Mouse (Mus musculus) urinary bladder, postnatal 14 days (tissue): ENCODE results near the gene Myadm.
"Not testable (repeated sequence)": the region's sequence is repeated elsewhere in the genome, so short reads cannot be mapped to it uniquely, and the experiment has no call there.

ENCODE experiments used
- DNase-seq: peaks from one replicate; pipeline ENCODE4 v3.0.0; 2021; ENCODE audit warnings: low spot score

The Myadm gene

DNA sequence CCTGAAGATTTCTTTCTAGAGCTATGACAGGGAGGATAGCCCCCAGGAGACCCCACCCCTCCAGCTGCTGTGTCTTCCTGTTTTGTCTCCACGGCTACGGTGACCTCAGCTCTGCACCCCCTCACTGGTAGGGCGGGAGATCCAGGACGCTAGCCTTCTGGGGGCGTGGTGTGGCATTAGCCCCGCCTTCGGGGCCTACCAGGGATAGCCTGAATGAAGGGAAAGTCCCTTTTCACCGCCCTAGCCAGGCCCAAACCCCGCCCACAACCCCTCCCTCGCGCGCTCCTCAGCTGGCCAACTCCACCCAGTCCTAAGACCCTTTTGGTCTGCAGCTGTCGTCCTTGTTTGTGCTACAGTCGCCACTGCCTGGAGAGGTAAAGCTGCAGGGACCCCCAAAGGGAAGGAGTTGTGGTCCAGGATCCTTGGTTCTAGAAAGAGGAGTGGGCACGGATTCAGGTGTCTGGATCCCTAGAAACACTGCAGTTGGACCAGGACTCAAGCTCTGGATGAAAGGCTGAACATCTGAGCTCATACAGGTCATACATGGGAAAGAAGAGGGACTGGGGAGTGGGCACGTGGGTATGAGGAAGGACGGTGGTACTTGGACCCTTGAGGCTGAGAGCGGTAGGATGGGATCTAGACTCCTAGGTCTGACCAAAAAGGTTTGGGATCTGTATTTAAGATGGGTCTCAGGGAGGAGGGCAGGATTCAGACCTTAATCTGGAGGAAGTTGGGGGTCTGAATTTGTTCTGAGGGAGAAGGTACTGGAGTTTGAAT is 1.6 kb downstream of the Myadm start:
- peak; percentile 97 for DNase-seq

DNA sequence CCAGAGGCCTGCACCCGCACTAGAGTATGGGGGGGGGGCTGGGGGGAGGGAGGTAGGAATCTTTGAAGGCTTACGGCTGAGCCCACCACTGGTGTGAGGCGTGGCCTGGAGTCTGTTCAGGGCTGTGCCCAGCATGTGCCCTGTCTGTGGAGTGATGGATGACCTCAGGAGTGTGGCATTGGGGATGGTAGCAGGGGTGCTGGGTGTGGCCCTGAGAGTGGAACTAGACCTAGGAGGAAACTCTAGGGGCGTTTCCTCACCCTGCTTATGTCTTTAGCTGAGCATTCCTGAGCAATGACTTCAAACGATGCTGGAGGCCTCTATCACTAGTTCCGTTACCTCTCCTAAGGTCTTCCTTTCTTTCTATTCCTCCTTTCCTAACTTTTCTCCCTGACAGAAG is 2.3 kb downstream of the Myadm start:
- DNase-seq = peak; percentile 34

DNA sequence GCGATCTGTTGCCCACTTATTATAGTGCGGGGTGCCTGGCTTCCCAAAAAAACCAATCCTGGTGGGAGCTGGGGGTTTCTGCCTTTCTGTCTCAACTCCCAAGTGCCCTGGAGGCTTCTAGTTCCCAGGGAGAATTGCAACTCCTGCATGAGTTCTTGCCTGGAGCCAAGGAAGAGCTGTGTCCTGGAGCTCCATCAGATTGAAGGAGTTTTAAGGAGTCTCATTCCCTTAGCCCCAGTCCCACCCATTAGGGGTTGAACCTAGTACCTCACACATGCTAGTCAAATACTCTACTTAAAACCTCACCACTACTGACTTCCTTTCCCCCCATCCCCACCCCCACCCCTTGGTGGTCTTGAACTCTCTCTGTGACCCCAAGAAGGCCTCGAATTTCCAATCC is 2.9 kb downstream of the Myadm start:
- no peak for DNase-seq

DNA sequence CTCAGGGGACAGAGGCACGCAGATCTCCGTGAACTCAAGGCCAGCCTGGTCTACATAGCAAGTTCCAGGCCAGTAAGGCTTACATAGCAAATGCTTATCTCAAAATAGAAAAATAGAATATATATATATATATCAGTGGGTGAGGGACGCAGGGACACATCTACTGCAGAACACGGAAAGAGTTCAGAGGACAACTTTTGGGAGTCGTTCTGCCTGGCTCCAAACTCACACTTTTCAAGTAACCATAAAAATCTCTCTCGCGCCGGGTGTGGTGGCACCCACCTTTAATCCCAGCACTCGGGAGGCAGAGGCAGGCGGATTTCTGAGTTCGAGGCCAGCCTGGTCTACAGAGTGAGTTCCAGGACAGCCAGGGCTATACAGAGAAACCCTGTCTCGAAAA is 3.4 kb downstream of the Myadm start:
- not testable (repeated sequence) for DNase-seq

DNA sequence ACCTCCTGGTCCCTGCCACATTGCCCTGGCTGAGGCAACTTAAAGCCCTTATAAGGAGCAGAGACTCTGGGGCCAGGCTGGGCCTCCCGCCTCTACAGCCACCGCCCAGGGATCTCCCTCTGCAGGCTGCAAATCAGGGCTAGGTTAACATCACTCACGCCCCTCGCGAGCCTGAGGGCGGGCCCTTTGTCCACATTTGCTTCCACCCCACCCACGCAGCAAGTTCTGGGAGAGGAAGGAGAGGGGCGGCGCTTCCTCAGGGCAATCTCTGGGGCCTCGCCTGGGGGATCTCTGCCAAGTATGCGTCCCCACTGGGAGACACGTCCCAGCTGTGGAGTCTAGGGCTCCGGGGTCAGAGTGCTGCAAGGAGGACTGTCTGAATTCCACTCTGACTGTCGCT is 3.9 kb downstream of the Myadm start:
- DNase-seq = peak; percentile 95

DNA sequence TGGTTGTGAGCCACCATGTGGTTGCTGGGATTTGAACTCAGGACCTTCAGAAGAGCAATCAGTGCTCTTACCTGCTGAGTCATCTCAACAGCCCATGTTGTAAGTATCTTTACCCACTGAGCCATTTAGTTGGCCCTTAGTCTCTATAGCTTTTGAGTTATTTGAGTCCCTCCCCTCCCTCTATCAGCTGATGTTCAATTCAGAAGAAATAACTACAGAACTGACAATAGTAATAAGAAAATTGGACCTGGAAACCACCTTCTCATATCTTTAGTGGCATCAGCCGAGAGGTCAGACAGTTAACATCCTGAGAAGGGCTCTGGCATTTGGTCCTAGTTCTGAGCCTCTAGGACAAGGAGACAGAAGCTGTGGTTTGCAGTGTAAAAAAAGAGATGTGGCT is 5.9 kb downstream of the Myadm start:
- DNase-seq = no peak

DNA sequence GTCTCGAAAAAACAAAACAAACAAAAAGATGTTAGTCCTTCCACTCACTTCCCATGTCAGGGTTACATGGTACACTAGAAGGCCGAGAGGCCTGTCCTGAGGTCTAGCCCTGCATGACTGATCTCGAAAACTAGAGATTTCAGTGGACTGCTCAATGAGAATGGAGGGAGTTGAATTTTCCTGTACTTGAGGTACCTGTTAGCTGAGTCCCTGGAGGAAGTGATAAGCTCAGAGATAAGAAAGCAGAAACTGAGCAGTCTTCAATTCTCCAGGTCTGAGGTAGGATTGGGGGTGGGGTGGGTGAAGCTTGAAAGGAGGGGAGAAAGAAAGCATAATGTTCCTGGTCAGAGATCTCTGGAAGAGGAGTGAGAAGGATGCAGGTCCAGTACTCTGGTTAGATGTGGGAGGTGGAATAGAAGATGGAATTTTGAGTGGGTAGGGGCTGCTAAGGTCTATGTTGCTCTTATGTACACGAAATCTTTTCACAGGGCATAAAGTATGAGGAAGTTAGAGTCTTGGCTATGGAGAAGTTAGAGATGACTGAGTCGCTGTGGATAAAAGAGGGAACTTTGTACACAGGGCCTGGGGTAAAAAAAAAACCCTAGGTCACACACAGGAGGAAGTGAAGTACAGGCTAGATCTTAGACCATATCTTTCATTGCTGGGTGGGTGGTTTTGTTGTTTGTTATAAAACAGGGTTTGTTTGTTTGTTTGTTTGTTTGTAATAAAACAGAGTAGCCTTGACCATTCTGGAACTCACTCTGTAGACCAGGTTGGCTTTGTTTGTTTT is 6.6 kb downstream of the Myadm start:
- no peak for DNase-seq

DNA sequence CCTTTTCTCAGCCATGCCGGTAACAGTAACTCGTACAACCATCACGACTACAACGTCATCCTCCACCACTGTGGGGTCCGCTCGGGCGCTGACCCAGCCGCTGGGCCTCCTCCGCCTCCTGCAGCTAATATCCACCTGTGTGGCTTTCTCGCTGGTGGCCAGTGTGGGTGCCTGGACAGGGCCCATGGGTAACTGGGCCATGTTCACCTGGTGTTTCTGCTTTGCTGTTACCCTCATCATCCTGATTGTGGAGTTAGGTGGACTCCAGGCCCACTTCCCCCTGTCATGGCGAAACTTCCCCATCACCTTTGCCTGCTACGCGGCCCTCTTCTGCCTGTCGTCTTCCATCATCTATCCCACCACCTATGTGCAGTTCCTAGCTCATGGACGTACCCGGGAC is 7.8 kb downstream of the Myadm start:
- DNase-seq = no peak

DNA sequence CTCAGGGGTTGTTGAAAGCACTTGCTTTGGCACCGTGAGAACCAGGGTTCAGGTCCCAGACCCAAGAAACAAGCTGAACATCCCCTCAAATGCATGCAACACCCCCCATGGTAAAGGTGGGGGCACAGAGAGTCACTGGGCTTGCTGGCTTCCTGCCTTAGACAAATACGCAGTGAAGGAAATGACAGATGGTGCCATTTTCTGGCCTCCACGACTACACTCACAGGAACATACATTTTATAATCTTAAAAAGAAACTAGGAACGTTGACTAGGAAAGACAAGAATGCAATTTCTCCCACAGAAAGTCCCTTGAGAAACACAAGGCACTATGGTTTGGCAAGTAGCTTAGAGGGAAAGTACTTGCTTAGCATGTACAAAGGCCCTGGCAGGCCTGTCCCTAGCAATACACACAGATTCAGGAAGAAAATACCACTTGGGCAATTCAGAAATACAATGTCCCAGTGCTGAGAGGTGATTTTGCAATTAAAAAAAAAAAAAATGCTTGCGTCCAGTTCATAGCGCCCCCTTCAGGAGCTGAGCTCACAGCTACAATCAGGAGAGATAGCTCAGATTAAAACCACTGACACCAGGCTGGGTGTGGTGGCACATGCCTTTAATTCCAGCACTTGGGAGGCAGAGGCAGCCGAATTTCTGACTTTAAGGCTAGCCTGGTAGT is 11.2 kb downstream of the Myadm start:
- no peak for DNase-seq

DNA sequence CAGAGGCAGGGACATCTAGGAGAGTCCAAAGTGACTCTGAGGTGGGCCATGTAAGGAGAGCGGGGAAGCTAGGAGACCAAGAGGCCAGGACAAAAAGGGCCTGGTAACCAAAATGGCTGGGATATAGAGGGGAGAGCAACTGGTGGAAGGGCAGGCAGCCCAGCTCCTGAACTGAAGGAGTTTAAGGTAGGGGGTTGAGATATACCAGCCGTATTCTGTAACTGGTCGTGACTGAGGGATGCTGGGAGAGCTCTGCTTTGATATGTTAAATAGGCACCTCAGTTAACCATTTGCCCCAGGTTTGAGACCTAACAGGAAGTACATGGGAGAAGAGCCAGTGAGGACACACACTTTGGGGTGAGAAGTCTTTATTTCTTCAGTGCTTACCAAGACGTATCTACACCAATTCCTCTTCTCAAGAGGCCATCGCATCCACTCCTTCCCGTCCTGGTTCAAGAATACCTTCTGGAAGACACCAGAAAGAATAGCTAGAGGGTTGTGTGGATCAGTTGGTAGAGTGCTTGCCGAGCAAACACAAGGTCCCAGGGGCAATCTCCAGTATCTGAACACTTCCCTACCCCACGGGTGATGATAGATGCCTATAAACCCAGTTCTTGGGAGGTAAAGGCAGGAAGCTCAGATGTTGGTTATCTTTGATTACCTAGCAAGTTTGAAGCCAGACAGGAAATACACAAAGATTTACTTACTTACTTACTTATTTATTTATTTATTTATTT is 12.2 kb downstream of the Myadm start:
- no peak for DNase-seq

DNA sequence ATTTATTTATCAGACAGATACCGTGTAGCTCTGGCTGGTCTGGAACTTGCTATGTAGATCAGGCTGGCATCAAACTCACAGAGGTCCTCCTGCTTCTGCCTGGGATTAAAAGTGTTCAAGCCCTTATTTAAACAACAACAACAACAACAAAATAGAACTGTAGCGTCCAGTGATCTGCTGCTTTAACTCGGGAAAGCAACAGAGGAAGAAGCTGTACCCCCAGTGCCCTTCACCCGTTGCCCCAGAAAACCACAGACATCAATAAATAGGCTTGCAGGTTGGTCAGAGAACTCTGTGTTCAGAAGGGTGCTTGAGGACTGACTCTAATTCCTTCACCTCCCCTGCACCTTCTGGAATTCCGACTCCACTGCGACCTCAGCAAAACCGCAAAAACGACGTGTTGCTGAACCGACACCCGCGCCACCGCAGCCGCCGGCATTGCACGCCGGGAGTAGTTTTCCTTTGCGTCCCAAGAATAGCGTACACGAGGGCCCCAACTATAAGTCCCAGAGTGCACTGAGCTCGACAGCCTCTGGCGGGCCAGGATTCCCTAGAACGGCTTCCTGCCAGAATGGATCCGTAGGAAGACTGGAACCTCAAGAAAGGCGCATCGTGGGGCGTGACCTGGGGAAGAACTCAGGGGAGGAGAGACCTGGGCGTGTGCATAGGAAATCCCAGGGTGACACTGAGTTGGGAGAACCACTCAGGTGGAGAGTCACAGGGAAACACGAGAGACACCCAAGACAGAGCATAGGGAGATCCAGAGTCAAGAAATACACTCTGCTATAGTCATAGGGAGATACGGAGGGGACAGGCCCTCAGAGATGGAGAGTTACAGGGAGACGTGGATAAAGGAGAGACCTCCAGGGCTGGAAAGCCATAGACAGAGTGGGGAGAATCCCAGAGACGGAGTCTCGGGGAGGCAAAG is 13.0 kb downstream of the Myadm start:
- peak; percentile 34 for DNase-seq

DNA sequence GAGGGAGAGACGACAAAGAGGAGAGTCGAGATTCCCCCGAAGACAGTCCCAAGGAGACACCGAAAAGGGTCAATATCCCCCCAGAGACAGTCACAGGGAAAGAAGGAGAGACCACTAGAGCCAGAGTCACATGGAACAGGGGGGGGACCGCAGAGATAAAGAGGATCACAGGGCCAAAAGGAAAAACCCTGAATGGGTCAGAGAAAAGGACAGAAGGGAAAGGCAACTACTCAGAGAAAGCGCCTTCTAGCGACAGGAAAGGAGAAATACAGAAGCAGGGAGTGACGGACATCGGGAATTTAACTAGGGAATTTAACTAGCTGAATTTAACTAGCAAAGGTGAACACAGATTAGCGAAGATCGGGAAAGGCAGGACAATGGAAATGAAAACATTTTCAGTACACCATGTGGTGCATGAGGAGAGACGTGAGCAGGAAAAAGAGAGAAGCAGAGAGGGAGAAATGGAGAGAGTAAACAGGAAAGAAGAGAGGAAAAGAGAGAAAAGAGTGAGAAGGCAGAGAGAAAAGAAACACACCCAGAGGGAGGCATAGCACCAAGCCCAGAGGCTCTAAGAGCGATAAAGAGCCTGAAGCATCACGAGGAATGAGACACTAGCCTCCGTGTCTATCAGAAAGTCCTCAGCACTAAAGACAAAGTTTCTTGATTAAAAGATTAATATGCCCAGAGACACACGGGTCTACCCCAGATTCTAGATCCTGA is 13.8 kb downstream of the Myadm start:
- DNase-seq = no peak

DNA sequence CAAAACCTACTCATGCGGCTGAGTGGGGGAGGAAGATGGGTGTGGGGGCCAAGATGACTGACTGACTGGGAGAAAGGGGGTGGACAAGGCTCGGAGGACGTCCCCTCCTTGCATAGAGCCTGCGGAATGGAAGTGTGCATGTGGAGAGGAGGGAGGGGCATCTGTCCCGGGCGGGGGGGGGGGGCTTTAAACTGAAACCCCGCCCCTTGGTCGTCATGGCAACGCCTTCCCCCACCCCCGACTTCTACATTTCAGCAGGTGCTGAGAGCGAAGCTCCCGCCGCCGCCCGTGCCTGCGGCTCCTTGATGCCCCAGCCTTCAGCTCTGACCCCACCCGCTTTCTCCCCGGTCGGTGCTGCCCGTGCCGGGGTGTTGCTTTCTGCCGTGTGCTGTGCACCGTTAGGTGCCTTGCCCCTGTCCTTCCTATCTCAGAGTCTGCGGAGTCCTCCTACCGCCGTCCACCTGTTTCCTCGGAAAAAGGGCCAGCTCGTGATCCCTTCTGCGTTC is 14.4 kb downstream of the Myadm start:
- DNase-seq = peak; percentile 23

DNA sequence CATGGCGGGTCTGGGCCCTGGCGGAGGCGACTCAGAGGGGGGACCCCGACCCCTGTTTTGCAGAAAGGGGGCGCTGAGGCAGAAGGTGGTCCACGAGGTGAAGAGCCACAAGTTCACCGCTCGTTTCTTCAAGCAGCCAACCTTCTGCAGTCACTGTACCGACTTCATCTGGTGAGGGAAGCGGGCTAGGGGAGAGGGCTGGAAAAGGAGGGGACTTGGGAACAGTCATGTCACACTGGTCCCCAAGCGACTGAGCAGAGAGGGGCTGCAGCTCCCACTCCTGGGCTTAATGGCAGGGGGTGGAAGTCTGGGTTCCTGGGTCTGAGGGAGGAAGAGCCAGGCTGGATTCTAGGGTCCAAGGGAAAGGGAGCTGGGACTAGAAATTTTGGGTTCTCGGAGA is 14.9 kb downstream of the Myadm start:
- no peak for DNase-seq

DNA sequence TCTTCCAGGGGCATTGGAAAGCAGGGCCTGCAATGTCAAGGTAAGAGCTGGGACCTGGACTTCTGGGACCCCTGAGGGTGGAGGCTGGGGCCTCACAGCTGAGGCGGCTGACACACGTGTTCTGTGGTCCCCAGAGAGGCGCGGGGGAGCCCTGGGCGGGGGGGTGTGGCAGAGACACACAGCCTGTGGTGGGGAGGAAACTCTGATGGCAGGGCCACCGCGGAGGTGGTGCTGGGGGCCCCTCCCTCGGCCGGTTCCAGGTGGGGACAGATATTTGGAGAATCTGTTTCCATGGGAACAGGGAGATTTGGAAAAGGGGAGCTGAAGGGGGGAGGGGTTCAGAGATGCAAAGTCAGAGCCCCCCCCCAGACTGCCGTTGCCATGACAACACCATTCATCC is 15.4 kb downstream of the Myadm start:
- DNase-seq = no peak

DNA sequence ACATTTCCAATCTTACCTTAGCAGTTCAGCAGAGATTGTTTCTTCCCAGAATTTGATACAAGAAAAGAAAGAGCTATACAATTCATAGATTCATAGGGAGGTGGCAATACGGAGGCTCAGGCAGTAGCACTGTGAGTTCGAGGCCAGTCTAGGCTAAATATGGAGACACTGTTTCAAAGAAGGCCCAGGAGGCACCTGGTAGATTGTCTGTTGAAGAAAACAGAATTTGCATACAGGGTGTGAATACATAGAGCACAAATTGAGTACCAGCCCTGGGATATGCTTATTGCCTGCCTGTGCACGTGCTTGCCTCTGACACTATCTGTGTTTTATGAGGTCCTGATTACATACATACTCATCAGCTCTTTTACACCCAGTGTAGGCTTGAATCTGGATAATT is 17.5 kb downstream of the Myadm start:
- DNase-seq = no peak

DNA sequence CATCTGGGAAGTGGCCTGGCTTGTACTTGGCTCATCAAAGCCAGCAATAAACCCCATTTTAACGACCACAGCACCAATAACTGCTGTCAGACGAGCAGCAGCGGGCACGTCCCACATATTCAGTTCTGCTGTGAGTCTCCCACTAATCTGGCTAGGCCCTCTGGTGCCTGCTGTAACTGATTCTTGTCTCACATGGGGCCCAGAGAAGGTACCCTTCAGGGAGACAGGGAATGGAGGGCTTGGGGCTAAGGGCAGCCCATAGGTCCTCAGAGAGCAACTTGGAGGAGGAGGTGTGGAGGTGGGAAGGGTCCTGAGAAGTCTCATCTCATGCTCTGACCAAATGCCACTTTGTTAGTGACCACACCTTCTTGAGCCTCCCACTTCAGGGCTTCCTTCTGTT is 19.8 kb downstream of the Myadm start:
- DNase-seq = no peak

DNA sequence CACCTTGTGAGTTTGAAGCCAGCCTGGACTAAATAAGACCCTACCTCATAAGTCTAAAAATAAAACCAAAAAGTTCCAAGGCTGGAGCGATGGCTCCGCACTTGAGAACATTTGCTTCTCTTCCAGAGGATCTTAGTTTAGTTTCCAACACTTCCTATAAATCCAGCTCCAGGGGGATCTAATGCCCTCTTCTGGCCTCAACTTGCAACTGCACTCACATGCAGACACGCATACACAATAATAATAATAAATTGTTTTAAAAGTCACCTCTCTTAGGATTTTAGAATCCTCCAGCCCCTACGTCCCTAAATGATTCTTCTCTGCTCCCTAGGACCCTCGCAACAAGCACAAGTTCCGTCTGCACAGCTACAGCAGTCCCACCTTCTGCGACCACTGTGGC is 21.4 kb downstream of the Myadm start:
- DNase-seq = no peak

DNA sequence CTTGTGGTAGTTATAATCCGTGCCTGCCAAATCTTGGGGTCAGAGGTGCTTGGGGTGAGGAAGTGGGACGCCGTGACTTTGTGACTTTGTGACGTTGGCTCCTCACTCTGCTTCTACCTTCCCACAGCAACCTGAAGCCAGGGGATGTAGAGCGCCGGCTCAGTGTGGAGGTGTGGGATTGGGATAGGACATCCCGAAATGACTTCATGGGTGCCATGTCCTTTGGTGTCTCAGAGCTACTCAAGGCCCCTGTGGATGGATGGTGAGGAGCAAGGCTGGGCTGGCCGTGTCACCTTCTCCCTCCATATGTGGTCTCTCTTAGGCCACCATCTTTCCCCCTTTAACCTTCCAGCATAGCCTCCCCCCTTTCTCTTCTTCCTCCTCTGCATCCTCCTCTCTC is 24.7 kb downstream of the Myadm start:
- DNase-seq = no peak

DNA sequence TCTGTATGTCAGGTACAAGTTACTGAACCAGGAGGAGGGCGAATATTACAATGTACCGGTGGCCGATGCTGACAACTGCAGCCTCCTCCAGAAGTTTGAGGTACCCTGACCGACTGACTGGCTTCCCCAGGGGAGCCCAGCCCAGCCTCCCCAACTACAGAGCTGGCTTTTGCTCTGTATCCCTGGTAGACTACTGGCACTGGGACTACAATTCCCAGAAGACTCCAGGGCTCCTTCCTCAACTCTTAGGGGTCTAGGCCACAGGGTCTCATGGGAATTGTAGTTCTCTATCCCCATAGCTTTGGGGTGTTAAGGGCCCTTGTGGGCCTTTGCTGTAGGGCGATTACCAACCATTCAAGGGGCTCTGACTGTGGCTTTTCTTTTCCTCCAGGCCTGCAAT is 25.2 kb downstream of the Myadm start:
- DNase-seq = no peak
